Comparison of ENCODE assay signal across 32 mouse cellular contexts in the genomic region with DNA sequence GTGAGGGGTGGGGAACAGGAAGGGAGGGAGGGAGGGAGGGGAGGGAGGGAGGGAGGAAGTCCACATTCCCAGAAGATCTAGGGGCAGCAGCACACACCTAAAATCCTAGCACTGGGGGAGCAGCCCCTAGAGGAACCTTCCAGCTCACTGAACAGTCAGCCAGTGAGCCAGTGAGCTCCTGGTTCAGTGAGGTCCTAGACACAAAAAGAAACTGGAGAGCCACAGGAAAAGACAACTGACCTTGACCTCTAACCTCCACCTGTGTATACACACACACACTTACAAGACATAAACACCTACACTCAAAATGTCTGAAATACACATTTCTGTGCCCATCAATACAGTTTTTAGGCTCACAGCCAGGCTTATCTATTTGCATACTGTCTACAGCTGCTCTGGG.
A peak's percentile ranks its signal among the peaks of the same experiment; 100 is the strongest.
DNase-seq lines count a peak whose midpoint lies in the region; ATAC-seq and TF ChIP-seq lines count a peak whose summit lies in the region.
"Had no signal": no experiment of that assay in that cellular context is flagged by ENCODE, and none has a peak within 500 bp of the region (broad histone marks: within the 10 kb centered on the region; RNA-seq: fewer than 3 reads in every experiment).

No protein-coding gene starts in this region.

- no peak for TF ChIP-seq POLR2A in liver, adult 2 months (IDR thresholded peaks at IDR 0.05; ENCODE audit: extremely low read depth, insufficient read depth, low read length)

- no peaks in the 10 kb centered on the region for H3K9me3 ChIP-seq in heart, embryonic 15.5 days (replicated peaks)
- H3K9me3 ChIP-seq in liver, postnatal 0 days (ENCODE audit: low read length): no peaks in the 10 kb centered on the region
- H3K9me3 ChIP-seq in hindbrain, embryonic 14.5 days (ENCODE audit: control insufficient read depth, low read length): no peaks in the 10 kb centered on the region
- H3K9me3 ChIP-seq: forebrain, embryonic 10.5 days; forebrain, embryonic 13.5 days; G1E; hindbrain, embryonic 10.5 days; hindbrain, embryonic 13.5 days had no signal

- no peaks in the 10 kb centered on the region for H3K27me3 ChIP-seq in heart, embryonic 15.5 days
- H3K27me3 ChIP-seq in liver, adult 2 months (ENCODE audit: control insufficient read depth, insufficient read depth, low read length): no peaks in the 10 kb centered on the region
- no peaks in the 10 kb centered on the region for H3K27me3 ChIP-seq in liver, postnatal 0 days (ENCODE audit: insufficient read depth, low read length)
- H3K27me3 ChIP-seq in hindbrain, embryonic 14.5 days (ENCODE audit: control insufficient read depth, insufficient read depth, low read length): no peaks in the 10 kb centered on the region
- H3K27me3 ChIP-seq: CH12.LX; forebrain, embryonic 13.5 days; hindbrain, embryonic 13.5 days; Patski had no signal

- no peak overlapping the region for H3K4me2 ChIP-seq in heart, embryonic 15.5 days
- no peak overlapping the region for H3K4me2 ChIP-seq in liver, postnatal 0 days (ENCODE audit: low read depth, low read length)
- H3K4me2 ChIP-seq in hindbrain, embryonic 14.5 days (replicated peaks): no peak overlapping the region
- H3K4me2 ChIP-seq: forebrain, embryonic 13.5 days; heart, embryonic 11.5 days; hindbrain, embryonic 13.5 days had no signal

- no peak overlapping the region for H3K4me3 ChIP-seq in heart, embryonic 15.5 days
- no peak overlapping the region for H3K4me3 ChIP-seq in liver, adult 2 months (ENCODE audit: insufficient read depth, low read depth, low read length)
- no peak overlapping the region for H3K4me3 ChIP-seq in liver, postnatal 0 days (ENCODE audit: low read depth, low read length)
- H3K4me3 ChIP-seq in hindbrain, embryonic 14.5 days (replicated peaks; ENCODE audit: low read length): no peak overlapping the region
- H3K4me3 ChIP-seq: forebrain, embryonic 10.5 days; forebrain, embryonic 13.5 days; hindbrain, embryonic 10.5 days; hindbrain, embryonic 13.5 days had no signal

- ATAC-seq in heart, embryonic 15.5 days (replicated peaks; ENCODE audit: insufficient number of reproducible peaks, insufficient read depth, low FRiP score, low read depth): no peak
- ATAC-seq in liver, postnatal 0 days: no peak
- ATAC-seq in hindbrain, embryonic 14.5 days (ENCODE audit: low FRiP score): no peak
- ATAC-seq: activated CD4-positive, CD25-positive, alpha-beta regulatory T cell, adult 4 months; forebrain, embryonic 13.5 days; forebrain, embryonic 16.5 days; hindbrain, postnatal 0 days; inflammation-experienced regulatory T-cells, adult 6 months; intestine, embryonic 16.5 days; Patski had no signal

- DNase-seq in heart, adult 18-20 months: no peak
- peak; percentile 4 for DNase-seq in liver, adult 2 months (ENCODE audit: extremely low read depth, low read depth, low spot score)
- no peak for DNase-seq in liver, postnatal 0 days
- DNase-seq in ES-CJ7 (ENCODE audit: low read depth, low spot score) (peak; percentile 81), ZHBTc4 (ENCODE audit: low read depth, low spot score) (peak; percentile 74)
- DNase-seq in hindbrain, embryonic 14.5 days (ENCODE audit: low spot score): no peak
- no peak for DNase-seq in retina, postnatal 1 day
- DNase-seq: adrenal gland, adult 8-10 months; adrenal gland, postnatal 36 days; B cell, adult 2 months; cerebellum, adult 18-20 months; cerebellum, adult 9-10 months; cerebellum, postnatal 14 days; gastrocnemius, postnatal 10 days; gastrocnemius, postnatal 36 days; heart, postnatal 10 days; heart, postnatal 36 days; kidney, adult 18-20 months had no signal

- no peak overlapping the region for H3K9ac ChIP-seq in heart, embryonic 15.5 days
- H3K9ac ChIP-seq in liver, adult 2 months (ENCODE audit: low read depth, low read length): no peak overlapping the region
- H3K9ac ChIP-seq in liver, postnatal 0 days (replicated peaks): no peak overlapping the region
- no peak overlapping the region for H3K9ac ChIP-seq in hindbrain, embryonic 14.5 days
- H3K9ac ChIP-seq: forebrain, embryonic 13.5 days; hindbrain, embryonic 13.5 days had no signal

- no peaks in the 10 kb centered on the region for H3K36me3 ChIP-seq in heart, embryonic 15.5 days
- no peaks in the 10 kb centered on the region for H3K36me3 ChIP-seq in liver, adult 2 months (ENCODE audit: control insufficient read depth, insufficient read depth, low read length)
- no peaks in the 10 kb centered on the region for H3K36me3 ChIP-seq in liver, postnatal 0 days (replicated peaks; ENCODE audit: insufficient read depth, low read length)
- no peaks in the 10 kb centered on the region for H3K36me3 ChIP-seq in hindbrain, embryonic 14.5 days (replicated peaks; ENCODE audit: control insufficient read depth, insufficient read depth)
- H3K36me3 ChIP-seq: forebrain, embryonic 10.5 days; G1E; hindbrain, embryonic 10.5 days; hindbrain, embryonic 13.5 days had no signal

- H3K4me1 ChIP-seq in heart, embryonic 15.5 days (replicated peaks): peaks cover 16% of the 10 kb centered on the region
- H3K4me1 ChIP-seq in liver, adult 2 months (ENCODE audit: control insufficient read depth, insufficient read depth, low read length): no peaks in the 10 kb centered on the region; the same call in 1 of the 2 replicates
- no peaks in the 10 kb centered on the region for H3K4me1 ChIP-seq in liver, postnatal 0 days (ENCODE audit: insufficient read depth)
- no peaks in the 10 kb centered on the region for H3K4me1 ChIP-seq in hindbrain, embryonic 14.5 days (replicated peaks; ENCODE audit: control insufficient read depth, insufficient read depth, low read length)
- H3K4me1 ChIP-seq: forebrain, embryonic 10.5 days; forebrain, embryonic 13.5 days; hindbrain, embryonic 10.5 days; hindbrain, embryonic 13.5 days had no signal

- H3K27ac ChIP-seq in heart, embryonic 15.5 days: 0 out of 2 replicates have a peak overlapping the region, but pooled peaks have one; percentile 16
- no peak overlapping the region for H3K27ac ChIP-seq in liver, adult 2 months (replicated peaks; ENCODE audit: insufficient read depth, low read depth, low read length)
- no peak overlapping the region for H3K27ac ChIP-seq in liver, postnatal 0 days (ENCODE audit: low read depth)
- no peak overlapping the region for H3K27ac ChIP-seq in hindbrain, embryonic 14.5 days
- H3K27ac ChIP-seq: forebrain, embryonic 10.5 days; forebrain, embryonic 13.5 days; hindbrain, embryonic 10.5 days; hindbrain, embryonic 13.5 days; hindbrain, postnatal 0 days had no signal

- no peak for TF ChIP-seq EP300 in liver, postnatal 0 days (IDR thresholded peaks at IDR 0.05; ENCODE audit: low read depth)

- H3K79me2 ChIP-seq in liver, adult 2 months (ENCODE audit: control insufficient read depth, insufficient read depth, low read length): no peaks in the 10 kb centered on the region

- TF ChIP-seq CTCF in liver, adult 2 months (IDR thresholded peaks at IDR 0.05; ENCODE audit: low read depth, low read length): no peak
- TF ChIP-seq CTCF in liver, postnatal 0 days (IDR thresholded peaks at IDR 0.05; ENCODE audit: low read depth): no peak

Comparison
In these comparisons a context has a peak if more than half of its experiments do, and no peak if none do; other contexts are left out.
1. DNase-seq: peak in liver, adult 2 months (single experiment), ES-CJ7 (single experiment) and ZHBTc4 (single experiment); none in heart, adult 18-20 months (0 of 2), liver, postnatal 0 days (single experiment), hindbrain, embryonic 14.5 days (single experiment) and retina, postnatal 1 day (single experiment).